Mouse (Mus musculus): Measurements from ENCODE around the gene Tmem259.

GRCm38 (mm10) chr10:79983205-79983604, 925 bp downstream of the Tmem259 start:
- TF ChIP-seq CTCF (IDR thresholded peaks at IDR 0.05; ENCODE audit: insufficient read depth, low read depth, low read length) (no peak), POLR2A (IDR thresholded peaks at IDR 0.05; ENCODE audit: insufficient read depth, low read depth, low read length) (no peak)

All from olfactory bulb, adult 2 months (tissue).